Mouse (Mus musculus) C2C12 (cell line): ENCODE data around the gene Gpx8. TPM values are rescaled to one million over a fixed set of nuclear protein-coding genes. Genes with fewer than 3 reads are reported as not detected.

ENCODE experiments used
- H3K27me3 ChIP-seq: one replicate; pipeline ENCODE4 v1.6.1; 2011; ENCODE audit not compliant: control insufficient read depth, insufficient read depth, insufficient read length
- H3K36me3 ChIP-seq: one replicate; pipeline ENCODE4 v1.6.1; 2011; ENCODE audit not compliant: control insufficient read depth, insufficient read depth
- H3K4me3 ChIP-seq: one replicate; pipeline ENCODE4 v1.5.1; 2011; ENCODE audit warnings: mild to moderate bottlenecking, control low read depth; ENCODE audit not compliant: poor library complexity, insufficient read depth, severe bottlenecking
- H3K79me2 ChIP-seq: one replicate; pipeline ENCODE4 v1.6.1; 2011; ENCODE audit not compliant: control insufficient read depth, insufficient read depth
- H3K79me3 ChIP-seq: one replicate; pipeline ENCODE4 v1.6.1; 2011; ENCODE audit warnings: low read depth, control low read depth
- H3ac ChIP-seq: one replicate; pipeline ENCODE3; 2011; ENCODE audit warnings: low read depth; ENCODE audit not compliant: control insufficient read depth, insufficient read length
- CEBPB ChIP-seq: IDR thresholded peaks from one replicate; pipeline ENCODE4 v1.6.1; 2011; ENCODE audit warnings: low read depth, mild to moderate bottlenecking, control low read depth, moderate library complexity
- CTCF ChIP-seq: IDR thresholded peaks from one replicate; pipeline ENCODE4 v1.5.1; 2011; ENCODE audit not compliant: control insufficient read depth, insufficient read depth, insufficient read length
- FOSL1 ChIP-seq: IDR thresholded peaks from one replicate; pipeline ENCODE4 v1.8.0; 2011; ENCODE audit warnings: mild to moderate bottlenecking, low read length; ENCODE audit not compliant: poor library complexity, insufficient read depth, severe bottlenecking
- MAX ChIP-seq: IDR thresholded peaks from one replicate; pipeline ENCODE4 v1.6.1; 2011; ENCODE audit warnings: mild to moderate bottlenecking, control low read depth
- MYOD1 ChIP-seq: IDR thresholded peaks from one replicate; pipeline ENCODE4 v1.6.1; 2011; ENCODE audit warnings: low read depth; ENCODE audit not compliant: control insufficient read depth, insufficient read length
- MYOG ChIP-seq: IDR thresholded peaks from one replicate; pipeline ENCODE4 v1.6.1; 2011; ENCODE audit not compliant: control insufficient read depth, insufficient read length; ENCODE audit errors: extremely low read depth
- USF1 ChIP-seq: IDR thresholded peaks from one replicate; pipeline ENCODE4 v1.6.1; 2011; ENCODE audit warnings: low read depth, mild to moderate bottlenecking, control low read depth, moderate library complexity
- polyA plus RNA-seq: library from polyadenylated mRNA; unstranded; fragments of >200 nt; fragmentation: generic; extraction: Trizol; gene quantifications from one replicate; pipeline ENCODE4 v1.2.1, GENCODE M21; 2012; ENCODE audit warnings: missing spikeins

The Gpx8 gene
- polyA plus RNA-seq, 1 experiment = 210 TPM

DNA sequence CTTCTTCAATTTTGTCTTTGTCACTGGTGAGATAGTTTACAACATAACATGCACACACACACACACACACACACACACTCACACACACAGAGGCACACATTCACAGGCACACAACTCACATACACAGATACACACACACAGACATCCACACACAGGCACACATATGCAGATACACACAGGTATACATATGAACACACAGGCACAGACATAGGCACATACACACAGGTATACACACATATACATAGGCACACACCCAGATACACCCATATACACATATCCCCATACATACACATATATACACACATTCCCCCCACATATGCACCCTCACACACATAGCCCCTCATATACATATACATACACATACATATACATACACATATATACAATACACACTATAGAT lies 808 bp upstream of the Gpx8 start:
- Histone ChIP-seq H3K4me3 (no peak overlapping the region), H3K79me3 (peaks cover 33% of the 10 kb centered on the region), H3ac (peak overlapping the region; percentile 16), H3K79me2 (peaks cover 36% of the 10 kb centered on the region), H3K27me3 (no peaks in the 10 kb centered on the region), H3K36me3 (peaks cover 18% of the 10 kb centered on the region)
- no peak for TF ChIP-seq CTCF
- TF ChIP-seq MYOG = no peak
- no peak for TF ChIP-seq USF1
- no peak for TF ChIP-seq MYOD1
- TF ChIP-seq CEBPB = no peak
- no peak for TF ChIP-seq MAX
- no peak for TF ChIP-seq FOSL1

GRCm38 (mm10) chr13:113045458-113046110 lies 626 bp downstream of the Gpx8 start:
- Histone ChIP-seq H3K79me3 (peaks cover 33% of the 10 kb centered on the region), H3K27me3 (no peaks in the 10 kb centered on the region), H3K4me3 (peak overlapping the region; percentile 42), H3K79me2 (peaks cover 36% of the 10 kb centered on the region), H3ac (peak overlapping the region; percentile 81), H3K36me3 (peaks cover 24% of the 10 kb centered on the region)
- TF ChIP-seq USF1 (no peak), MYOD1 (no peak), MAX (no peak), FOSL1 (no peak), CTCF (no peak), MYOG (no peak)

DNA sequence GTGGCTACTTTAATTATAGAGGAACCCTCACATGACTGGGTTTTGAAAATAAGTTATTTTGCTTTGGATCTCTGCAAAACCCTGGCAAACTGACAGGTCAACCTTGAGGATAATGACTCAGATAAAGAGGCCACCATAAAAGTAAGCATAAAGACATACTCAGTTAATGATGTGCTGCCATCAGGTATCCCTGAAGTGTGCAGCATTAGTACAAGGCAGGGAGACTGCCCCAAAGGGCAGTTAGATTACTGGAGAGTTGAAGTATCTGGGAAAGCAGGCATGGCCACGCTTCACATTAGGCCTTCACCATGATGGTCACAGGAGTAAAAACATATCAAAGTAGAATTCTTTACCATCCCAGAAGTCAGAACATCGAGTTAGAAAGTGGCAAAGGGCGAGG lies 1.3 kb downstream of the Gpx8 start:
- Histone ChIP-seq H3ac (peak overlapping the region; percentile 77), H3K36me3 (peaks cover 24% of the 10 kb centered on the region), H3K27me3 (no peaks in the 10 kb centered on the region), H3K4me3 (peak overlapping the region; percentile 42), H3K79me2 (peaks cover 36% of the 10 kb centered on the region), H3K79me3 (peaks cover 33% of the 10 kb centered on the region)
- TF ChIP-seq CEBPB = no peak
- no peak for TF ChIP-seq FOSL1
- no peak for TF ChIP-seq MAX
- no peak for TF ChIP-seq USF1
- no peak for TF ChIP-seq MYOD1
- TF ChIP-seq MYOG = no peak
- no peak for TF ChIP-seq CTCF

GRCm38 (mm10) chr13:113035852-113036251 lies 10.4 kb downstream of the Gpx8 start:
- Histone ChIP-seq H3K79me3 (no peaks in the 10 kb centered on the region), H3K79me2 (no peaks in the 10 kb centered on the region), H3ac (no peak overlapping the region), H3K27me3 (no peaks in the 10 kb centered on the region), H3K36me3 (no peaks in the 10 kb centered on the region), H3K4me3 (peak overlapping the region; percentile 29)
- TF ChIP-seq MAX (peak; percentile 22), MYOD1 (no peak), CTCF (peak; percentile 56)

GRCm38 (mm10) chr13:113034950-113035421 lies 11.2 kb downstream of the Gpx8 start, which contains the start of gene Cdc20b:
TSS of gene Cdc20b (plus strand) at chr13:113035111.
- Histone ChIP-seq H3K4me3 (peak within 1 kb of the TSS; percentile 29), H3K36me3 (no peaks in the 10 kb centered on the region), H3ac (peak within 1 kb of the TSS; percentile 39), H3K27me3 (no peaks in the 10 kb centered on the region), H3K79me2 (no peaks in the 10 kb centered on the region), H3K79me3 (no peaks in the 10 kb centered on the region)
- TF ChIP-seq MYOD1 (no peak), FOSL1 (no peak), MYOG (no peak), CEBPB (no peak), USF1 (no peak)

- no peaks in the 10 kb centered on the region for H3K79me3 ChIP-seq
- H3K4me3 ChIP-seq = no peak overlapping the region
- H3K27me3 ChIP-seq = no peaks in the 10 kb centered on the region
- H3K36me3 ChIP-seq = no peaks in the 10 kb centered on the region
- TF ChIP-seq FOSL1 = no peak
- TF ChIP-seq MYOG = no peak
- no peak for TF ChIP-seq USF1
- TF ChIP-seq MYOD1 = no peak
- no peak for TF ChIP-seq CEBPB
- no peak for TF ChIP-seq CTCF
- TF ChIP-seq MAX = no peak
- H3ac ChIP-seq = no peak overlapping the region
- H3K79me2 ChIP-seq = no peaks in the 10 kb centered on the region
These were observed 11.8 kb downstream of the Gpx8 start for GRCm38 (mm10) chr13:113034271-113034886.
